Mouse (Mus musculus) erythroblast, embryonic 14.5 days (primary cell): ENCODE measurements around the gene Adamtsl5.

Source experiments
- GATA1 ChIP-seq: IDR thresholded peaks from 2 replicates; pipeline ENCODE4 v1.6.1; 2012; ENCODE audit warnings: low read length, inconsistent platforms, mixed read lengths
- TAL1 ChIP-seq: IDR thresholded peaks from 3 replicates; pipeline ENCODE4 v1.6.1; 2012; ENCODE audit warnings: low read length, inconsistent platforms, mixed read lengths

GRCm38 (mm10) chr10:80351896-80352295 is 3.7 kb upstream of the Adamtsl5 start:
- TF ChIP-seq TAL1 (no peak), GATA1 (no peak)
